Mouse (Mus musculus) layer of hippocampus, postnatal 25 days (tissue): Measurements from ENCODE around the gene Abcc9. TPM values are rescaled to one million over a fixed set of nuclear protein-coding genes. Genes with fewer than 3 reads are reported as not detected.

ENCODE experiments used
- DNase-seq, 2 experiments: peaks; one replicate each; pipeline ENCODE4 v3.0.0; 2022; ENCODE audit warnings: mixed read lengths in 2 of 2, low spot score in 1 of 2; ENCODE audit errors: extremely low spot score in 1 of 2
- total RNA-seq, 2 experiments: library from RNA; stranded (reverse); gene quantifications; 2 replicates each; pipeline ENCODE4 v1.2.3; 2021

Gene Abcc9
- total RNA-seq, 2 experiments from 2014 or later: 3.2 to 3.5 TPM

DNA sequence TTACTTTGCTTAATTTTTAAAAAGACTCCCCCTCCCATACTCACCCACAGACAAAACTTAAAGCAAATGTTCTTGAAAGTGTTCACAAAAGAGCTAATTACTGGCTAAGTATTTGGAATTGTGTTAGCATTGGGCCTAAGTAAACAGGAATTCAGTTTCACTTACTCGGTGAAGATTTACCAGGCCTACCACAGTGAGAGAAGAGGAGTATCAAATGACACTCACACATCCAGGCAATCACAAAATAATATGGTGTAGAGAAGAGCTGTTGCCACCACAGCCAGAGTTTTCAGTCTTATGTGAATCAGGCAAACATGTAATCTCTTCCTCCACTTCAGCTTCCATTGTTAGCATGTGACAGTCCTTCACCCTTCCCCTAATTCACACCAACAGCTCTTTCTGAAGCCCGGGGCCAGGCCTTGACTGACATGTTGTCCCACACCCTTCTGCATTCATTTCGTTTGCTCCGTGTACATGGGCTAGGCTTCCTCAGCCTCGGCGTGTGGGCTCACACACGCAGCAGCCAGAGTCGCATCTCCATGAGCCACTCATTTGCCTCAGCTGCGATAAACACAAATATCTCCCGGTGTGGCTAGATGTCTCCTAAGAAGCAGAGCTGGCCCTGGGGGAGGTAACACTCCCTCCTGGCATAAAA, 67.5 kb downstream of the Abcc9 start:
- DNase-seq: no peak

DNA sequence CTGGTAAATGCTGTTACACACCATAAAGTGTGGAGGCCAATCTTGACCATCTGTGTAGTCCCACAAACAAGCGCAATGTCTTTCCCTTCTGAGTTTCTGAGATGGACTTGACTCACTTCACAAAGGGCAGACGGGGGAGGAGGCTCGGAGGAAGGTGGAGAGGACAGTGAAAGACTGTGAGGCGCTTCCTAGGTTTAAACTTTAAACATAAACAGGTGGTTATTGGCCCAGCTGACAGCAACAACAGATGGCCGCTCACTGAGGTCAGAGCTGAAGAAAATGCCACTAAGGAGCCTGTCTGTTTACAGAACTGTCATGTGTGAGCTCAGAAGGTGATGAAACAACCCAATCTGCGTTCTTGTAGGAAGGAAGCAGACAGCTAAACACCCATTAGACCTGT, 78.8 kb downstream of the Abcc9 start:
- DNase-seq: no peak

DNA sequence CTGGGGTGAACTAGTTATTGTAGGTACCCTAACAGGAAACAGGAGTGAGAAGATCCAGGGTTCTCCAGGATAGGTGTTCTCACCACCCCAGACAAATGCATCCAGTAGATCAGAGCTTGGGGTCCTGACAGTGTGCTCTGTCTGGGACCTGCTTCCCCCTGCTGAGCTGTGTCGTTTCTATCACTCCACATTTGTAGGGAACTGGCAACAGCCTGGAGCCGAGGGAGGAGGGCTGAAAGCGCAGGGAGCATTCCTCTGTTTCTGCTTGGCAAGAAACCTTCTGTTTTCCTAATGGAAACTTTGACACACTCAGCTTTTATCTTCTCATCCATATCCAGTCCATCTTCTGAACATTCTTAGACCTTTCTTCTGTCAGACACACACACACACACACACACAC, 85.5 kb downstream of the Abcc9 start:
- DNase-seq: no peak

DNA sequence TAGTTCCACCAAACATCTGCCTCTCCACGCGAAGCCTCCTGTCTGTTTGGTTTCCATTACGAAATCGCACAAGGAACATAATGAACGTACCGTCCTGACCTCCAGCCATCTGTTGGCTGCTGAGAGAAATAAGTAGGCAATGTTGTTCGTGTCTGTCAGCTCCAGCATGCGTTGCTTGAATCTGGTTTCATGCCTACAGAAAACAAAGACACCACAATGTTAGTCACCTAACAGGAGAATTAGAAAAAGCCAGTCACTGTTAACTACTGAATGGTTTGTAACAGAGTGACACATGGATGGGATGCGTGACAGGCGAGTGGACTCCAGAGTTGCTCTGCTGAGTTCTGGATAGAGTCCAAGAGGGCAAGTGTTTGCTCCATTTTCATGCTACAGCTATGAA, 87.8 kb downstream of the Abcc9 start:
- DNase-seq: no peak

- no peak for DNase-seq
These were observed 89.7 kb downstream of the Abcc9 start for GRCm38 (mm10) chr6:142612366-142612765.

DNA sequence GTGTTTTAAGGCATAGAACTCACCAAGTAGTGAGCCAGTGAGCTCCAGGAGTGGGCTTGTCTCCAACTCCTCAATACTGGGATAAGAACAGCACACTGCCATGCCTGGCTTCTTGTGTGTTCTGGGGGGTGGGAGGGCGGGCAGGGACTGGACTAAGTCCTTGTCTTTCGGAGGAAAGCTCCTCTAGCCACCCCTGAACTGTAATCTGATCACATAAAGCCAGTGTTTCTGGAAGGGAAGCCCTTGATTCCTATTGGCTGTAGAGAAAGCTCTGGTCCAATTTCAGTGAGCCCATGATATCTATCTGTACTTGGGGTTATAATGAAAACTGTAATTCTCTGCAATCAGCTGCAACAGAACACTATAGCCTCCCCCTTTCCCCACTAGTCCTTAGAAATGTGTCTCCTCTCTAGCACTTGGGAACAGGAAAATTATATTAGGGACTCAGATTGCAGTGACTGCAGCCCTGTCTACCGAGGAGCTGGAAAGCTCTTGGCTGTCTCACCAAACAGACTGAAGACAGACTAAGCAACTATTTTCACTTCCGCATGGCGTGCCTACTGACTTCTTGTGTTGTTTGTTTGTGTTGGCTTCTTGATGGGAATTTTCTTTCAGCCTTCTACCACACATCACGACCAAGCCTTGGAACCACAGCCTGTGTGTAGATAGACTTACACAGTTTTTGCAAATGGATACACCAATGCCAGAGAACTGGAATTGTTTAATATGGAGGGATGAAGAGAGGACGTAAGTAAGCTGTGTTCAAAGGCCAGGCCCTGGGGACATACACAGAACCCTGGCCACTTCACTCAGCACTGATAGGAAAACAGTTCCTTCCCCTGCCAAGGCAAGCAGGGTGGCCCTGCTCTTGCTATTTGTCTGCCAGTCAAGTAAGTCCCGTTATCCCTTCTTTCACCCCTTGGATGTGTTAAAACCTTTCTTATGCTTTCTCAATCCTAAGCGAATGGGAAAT, 92.4 kb downstream of the Abcc9 start:
- no peak for DNase-seq

DNA sequence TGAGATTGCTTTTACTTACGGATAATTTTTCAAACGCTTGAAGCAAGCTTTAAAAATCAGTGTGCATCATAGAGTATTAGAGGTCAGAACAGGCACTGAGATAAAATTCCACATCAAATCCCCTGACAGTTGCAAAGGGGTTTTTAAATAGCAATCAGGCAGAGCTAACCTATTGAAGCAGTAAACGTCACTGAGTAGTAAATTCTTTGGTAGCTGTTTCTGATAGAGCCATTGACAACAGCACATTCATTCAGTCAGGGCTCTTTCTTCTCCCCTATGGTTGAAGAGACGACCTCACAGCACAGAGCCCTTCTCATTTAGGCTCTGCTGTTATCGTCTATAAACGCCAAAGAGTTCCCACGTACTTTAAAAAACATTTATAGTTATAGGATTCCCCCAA, 95.0 kb downstream of the Abcc9 start:
- DNase-seq: no peak

- DNase-seq: no peak
These were observed 99.3 kb downstream of the Abcc9 start for GRCm38 (mm10) chr6:142602772-142603171.

- no peak for DNase-seq
These were observed 123.3 kb downstream of the Abcc9 start for GRCm38 (mm10) chr6:142578831-142579230.

DNA sequence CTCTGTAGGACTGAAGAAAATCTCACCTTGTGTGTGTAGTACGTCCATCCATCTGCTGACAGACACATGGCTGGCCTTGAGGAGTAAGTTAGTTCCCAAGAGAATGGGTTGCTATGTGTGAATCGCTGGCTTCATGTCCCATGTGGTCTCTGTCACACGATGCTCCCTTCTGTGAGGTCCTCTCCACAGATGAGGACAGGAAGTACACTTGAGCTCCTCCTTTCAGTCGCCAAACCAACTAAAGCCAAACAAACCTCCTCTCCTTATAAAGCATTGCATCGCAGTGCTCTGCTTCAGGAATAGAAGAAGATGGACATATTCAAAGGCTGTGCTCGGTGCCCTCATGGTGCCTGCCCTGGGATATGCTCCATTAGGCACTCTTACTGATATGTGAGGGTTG, 124.3 kb downstream of the Abcc9 start:
- DNase-seq: no peak

- no peak for DNase-seq
These were observed 129.2 kb downstream of the Abcc9 start for GRCm38 (mm10) chr6:142572876-142573275.

- DNase-seq: no peak
These were observed 130.3 kb downstream of the Abcc9 start for GRCm38 (mm10) chr6:142571629-142572360.

DNA sequence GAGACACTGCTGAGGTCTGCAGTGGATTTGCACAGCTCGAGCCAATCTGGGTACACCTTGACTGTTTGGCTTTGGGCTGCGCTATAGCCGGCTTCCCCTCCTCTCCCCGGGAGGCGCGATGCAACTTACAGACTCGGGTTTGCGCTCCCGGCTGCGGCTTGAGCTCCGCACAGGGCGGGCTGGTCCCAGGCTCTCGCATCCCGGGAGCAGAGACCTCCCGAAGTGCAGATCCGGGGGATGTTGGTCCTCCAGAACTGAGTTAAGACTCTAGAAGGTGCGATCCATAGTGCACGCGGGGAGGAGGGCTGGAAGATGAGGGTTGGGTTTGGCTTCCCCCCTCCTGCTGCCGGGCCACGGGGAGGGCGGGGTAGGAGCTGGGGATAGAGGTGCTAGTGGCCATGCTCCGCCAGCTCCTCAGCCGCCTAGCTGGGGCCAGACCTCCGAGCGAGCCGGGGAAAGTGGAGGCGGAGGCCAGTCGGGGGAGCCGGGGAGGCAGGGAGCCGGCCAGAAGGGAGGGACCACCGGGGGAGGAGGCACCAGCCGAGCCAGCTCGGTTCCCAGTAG, 131.0 kb downstream of the Abcc9 start, which contains the start of gene Kcnj8:
Gene Kcnj8 (minus strand): TSS at position 560 of the 564 bp plus-strand sequence.
- peak; percentile 11 to 16 for DNase-seq

- DNase-seq: no peak
These were observed 131.9 kb downstream of the Abcc9 start for GRCm38 (mm10) chr6:142570046-142570770.

DNA sequence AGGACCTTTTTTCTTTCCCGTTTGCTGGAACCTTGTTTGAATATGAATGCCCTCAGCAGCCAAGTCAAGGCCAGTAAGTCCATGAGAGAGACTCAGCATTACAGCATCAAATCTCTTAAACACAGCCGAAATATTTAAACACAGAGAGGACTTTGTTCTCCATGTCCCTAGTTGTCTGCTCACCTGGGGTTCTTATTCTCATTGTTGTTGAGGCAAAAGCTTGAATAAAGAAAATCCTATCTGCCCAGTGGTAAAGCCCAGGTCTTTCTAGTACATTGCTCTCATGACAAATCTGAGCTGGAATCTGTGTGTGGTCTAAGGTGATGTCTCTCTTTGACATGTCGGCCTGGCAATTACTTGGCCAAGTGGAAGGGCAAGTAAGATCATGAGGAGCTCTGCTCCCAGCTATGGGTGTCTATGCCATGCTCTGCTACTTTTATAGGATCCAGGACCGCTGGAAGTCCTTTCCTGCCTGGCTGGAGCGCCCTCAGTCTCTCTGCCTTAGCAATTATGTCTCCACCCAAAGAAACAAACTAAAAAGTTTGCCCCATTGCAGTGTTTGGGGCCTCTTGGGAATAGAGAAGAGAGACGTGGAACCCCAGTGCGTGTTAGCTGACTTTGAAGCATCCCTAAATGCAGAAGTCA, 133.3 kb downstream of the Abcc9 start:
- DNase-seq: no peak

DNA sequence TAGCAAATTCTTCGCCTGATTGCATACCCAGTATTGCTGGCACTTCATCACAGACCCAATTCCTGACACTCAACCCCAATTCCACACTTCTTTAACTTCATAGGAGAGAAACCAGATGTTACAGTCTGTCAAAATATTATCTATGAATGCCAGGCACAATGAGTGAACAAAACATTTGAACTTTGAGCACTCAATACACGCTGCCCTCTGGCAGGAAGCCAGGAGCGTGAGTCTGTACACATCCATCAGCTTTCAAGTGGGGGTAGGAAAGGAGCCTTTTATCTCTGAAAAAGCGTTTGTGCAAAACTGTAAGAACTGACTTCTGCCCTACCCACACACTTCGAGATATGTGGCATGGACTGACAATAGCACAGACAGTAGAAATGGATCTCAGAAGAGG, 134.7 kb downstream of the Abcc9 start:
- no peak for DNase-seq

GRCm38 (mm10) chr6:142564746-142565145, 137.4 kb downstream of the Abcc9 start:
- no peak for DNase-seq

DNA sequence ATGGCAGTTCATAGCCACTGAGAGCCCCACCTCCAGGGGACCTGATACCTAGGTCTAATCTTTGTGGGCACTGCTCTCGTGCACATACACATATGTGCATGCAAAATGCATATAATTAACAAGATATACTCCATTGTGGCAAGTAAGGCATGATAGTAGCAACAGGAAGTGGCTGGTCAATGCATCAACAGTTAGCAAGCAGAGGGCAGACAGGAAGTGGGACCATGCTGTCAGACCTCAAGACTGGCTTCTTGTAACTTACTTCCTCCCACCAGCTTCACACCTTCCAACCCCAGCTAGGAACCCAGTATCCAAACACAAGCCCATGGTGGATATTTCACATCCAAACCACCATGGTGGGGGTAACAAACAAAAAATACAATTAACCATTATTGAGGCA, 141.0 kb downstream of the Abcc9 start:
- DNase-seq: no peak
